Comparison of ENCODE assay signal across 17 mouse cellular contexts in genomic region chr3:127728851-127729512, GRCm38 (mm10). TPM values are rescaled to one million over a fixed set of nuclear protein-coding genes. Genes with fewer than 3 reads are reported as not detected.
DNase-seq lines count a peak whose midpoint lies in the region; ATAC-seq lines count a peak whose summit lies in the region.
"Had no signal": no experiment of that assay in that cellular context is flagged by ENCODE, and none has a peak within 500 bp of the region (broad histone marks: within the 10 kb centered on the region; RNA-seq: fewer than 3 reads in every experiment).

No protein-coding gene starts in this region.

- no peak overlapping the region for H3K4me2 ChIP-seq in midbrain, embryonic 15.5 days
- peak overlapping the region; percentile 33 for H3K4me2 ChIP-seq in hindbrain, embryonic 12.5 days (replicated peaks)
- H3K4me2 ChIP-seq in midbrain, embryonic 14.5 days (ENCODE audit: low read length) = 0 out of 2 replicates have a peak overlapping the region, but pooled peaks have one; percentile 12
- H3K4me2 ChIP-seq: intestine, embryonic 15.5 days; stomach, embryonic 15.5 days had no signal

- H3K9ac ChIP-seq in midbrain, embryonic 15.5 days = no peak overlapping the region
- no peak overlapping the region for H3K9ac ChIP-seq in hindbrain, embryonic 12.5 days
- no peak overlapping the region for H3K9ac ChIP-seq in midbrain, embryonic 14.5 days (replicated peaks; ENCODE audit: low read length)
- H3K9ac ChIP-seq: intestine, embryonic 15.5 days; liver, postnatal 0 days; stomach, embryonic 15.5 days had no signal

- 64% methylated on average over 17 of the region's 17 CpGs for whole genome bisulfite sequencing in midbrain, embryonic 10.5 days
- WGBS in midbrain, embryonic 15.5 days = 42% methylated on average over 17 of the region's 17 CpGs
- 37% methylated on average over 17 of the region's 17 CpGs for WGBS in hindbrain, embryonic 12.5 days
- 28% methylated on average over 17 of the region's 17 CpGs for WGBS in midbrain, embryonic 14.5 days

- ATAC-seq in midbrain, embryonic 15.5 days (replicated peaks) = no peak
- peak; percentile 67 for ATAC-seq in hindbrain, embryonic 12.5 days (ENCODE audit: low FRiP score)
- ATAC-seq in midbrain, embryonic 14.5 days (ENCODE audit: low FRiP score, low TSS enrichment) = no peak
- ATAC-seq: intestine, embryonic 15.5 days; liver, postnatal 0 days had no signal

- no peak for DNase-seq in midbrain, embryonic 10.5 days (ENCODE audit: low spot score)
- no peak for DNase-seq in midbrain, embryonic 14.5 days
- DNase-seq in retina, postnatal 1 day = peak; percentile 98
- DNase-seq in adrenal gland, adult 18-20 months (ENCODE audit: low spot score in 2 of 2) = no peak
- DNase-seq in left cerebral cortex, adult 9 months (ENCODE audit: low spot score in 2 of 2) = no peak
- DNase-seq in left cerebral cortex, postnatal 14 days (ENCODE audit: low spot score in 2 of 2) = no peak
- DNase-seq: cerebellum, adult 8-10 months; gastrocnemius, adult 2 months; liver, postnatal 0 days; spleen, adult 18-20 months; thymus, postnatal 14 days had no signal

- H3K4me1 ChIP-seq in midbrain, embryonic 10.5 days = peaks cover 25% of the 10 kb centered on the region
- H3K4me1 ChIP-seq in midbrain, embryonic 15.5 days = peaks cover 5% of the 10 kb centered on the region; the same call in 1 of the 2 replicates
- H3K4me1 ChIP-seq in hindbrain, embryonic 12.5 days = peaks cover 10% of the 10 kb centered on the region
- peaks cover 8% of the 10 kb centered on the region for H3K4me1 ChIP-seq in midbrain, embryonic 14.5 days (ENCODE audit: control insufficient read depth, insufficient read depth, low read length)
- H3K4me1 ChIP-seq: intestine, embryonic 15.5 days; stomach, embryonic 15.5 days had no signal

- peaks cover 87% of the 10 kb centered on the region for H3K27me3 ChIP-seq in midbrain, embryonic 10.5 days (ENCODE audit: low read depth, poor library complexity, severe bottlenecking)
- H3K27me3 ChIP-seq in midbrain, embryonic 15.5 days (replicated peaks) = peaks cover 12% of the 10 kb centered on the region; the same call in 1 of the 2 replicates
- H3K27me3 ChIP-seq in hindbrain, embryonic 12.5 days = peaks cover 8% of the 10 kb centered on the region
- peaks cover 9% of the 10 kb centered on the region for H3K27me3 ChIP-seq in midbrain, embryonic 14.5 days (ENCODE audit: control insufficient read depth, insufficient read depth, low read length)
- H3K27me3 ChIP-seq: intestine, embryonic 15.5 days; stomach, embryonic 15.5 days had no signal

- no peaks in the 10 kb centered on the region for H3K36me3 ChIP-seq in midbrain, embryonic 10.5 days
- no peaks in the 10 kb centered on the region for H3K36me3 ChIP-seq in midbrain, embryonic 15.5 days (replicated peaks)
- H3K36me3 ChIP-seq in hindbrain, embryonic 12.5 days = no peaks in the 10 kb centered on the region
- no peaks in the 10 kb centered on the region for H3K36me3 ChIP-seq in midbrain, embryonic 14.5 days (ENCODE audit: control insufficient read depth, insufficient read depth, low read length)
- H3K36me3 ChIP-seq: intestine, embryonic 15.5 days; stomach, embryonic 15.5 days had no signal

- intact Hi-C loops in left cerebral cortex, postnatal 14 days (cut with DNase I) = no loop called here

- H3K9me3 ChIP-seq in midbrain, embryonic 10.5 days (replicated peaks) = no peaks in the 10 kb centered on the region
- H3K9me3 ChIP-seq in midbrain, embryonic 15.5 days = no peaks in the 10 kb centered on the region
- H3K9me3 ChIP-seq in hindbrain, embryonic 12.5 days (replicated peaks) = no peaks in the 10 kb centered on the region
- no peaks in the 10 kb centered on the region for H3K9me3 ChIP-seq in midbrain, embryonic 14.5 days (ENCODE audit: control insufficient read depth, low read length)
- H3K9me3 ChIP-seq: intestine, embryonic 15.5 days; stomach, embryonic 15.5 days had no signal

- no peak overlapping the region for H3K4me3 ChIP-seq in midbrain, embryonic 10.5 days
- no peak overlapping the region for H3K4me3 ChIP-seq in midbrain, embryonic 15.5 days
- no peak overlapping the region; the same call in 1 of the 2 replicates for H3K4me3 ChIP-seq in hindbrain, embryonic 12.5 days
- no peak overlapping the region for H3K4me3 ChIP-seq in midbrain, embryonic 14.5 days (replicated peaks; ENCODE audit: low read depth, low read length)
- H3K4me3 ChIP-seq: gastrocnemius, adult 2 months; intestine, embryonic 15.5 days; stomach, embryonic 15.5 days had no signal

- H3K27ac ChIP-seq in midbrain, embryonic 10.5 days (replicated peaks) = peak overlapping the region; percentile 56
- H3K27ac ChIP-seq in midbrain, embryonic 15.5 days = no peak overlapping the region
- H3K27ac ChIP-seq in hindbrain, embryonic 12.5 days = peak overlapping the region; percentile 48
- H3K27ac ChIP-seq in midbrain, embryonic 14.5 days (replicated peaks; ENCODE audit: low read depth, low read length) = no peak overlapping the region
- H3K27ac ChIP-seq: gastrocnemius, adult 2 months; intestine, embryonic 15.5 days; kidney, postnatal 0 days; macrophage; stomach, embryonic 15.5 days had no signal

RNA-seq across cellular contexts. Expression of gene Alpk1, which starts 51.3 kb away (rescaled TPM):
- 0.95 and 0.98 TPM in 2 replicates for polyA plus RNA-seq in midbrain, embryonic 10.5 days (2016; fragmentation: Nextera tagmentation; extraction: Ambion mirVana)
- 0.37 and 0.45 TPM in 2 replicates for polyA plus RNA-seq in midbrain, embryonic 15.5 days (2015; fragmentation: Nextera tagmentation; extraction: Ambion mirVana)
- polyA plus RNA-seq in hindbrain, embryonic 12.5 days (2016; fragmentation: Nextera tagmentation; extraction: Ambion mirVana) = 1.5 and 1.6 TPM in 2 replicates
- polyA plus RNA-seq in midbrain, embryonic 14.5 days (2014; fragmentation: Nextera tagmentation; extraction: Ambion mirVana) = 0.20 and 0.47 TPM in 2 replicates
- 10 to 100 TPM; 10.6 to 13.2 TPM for total RNA-seq in adrenal gland, adult 18-20 months (2021)
- 1 to 10 TPM; 3.9 to 4.9 TPM for total RNA-seq in left cerebral cortex, postnatal 14 days (2021)

Comparison
In these comparisons a context has a peak if more than half of its experiments do, and no peak if none do; other contexts are left out.
1. H3K27ac ChIP-seq: peak in midbrain, embryonic 10.5 days (single experiment) and hindbrain, embryonic 12.5 days (single experiment); none in midbrain, embryonic 15.5 days (single experiment) and midbrain, embryonic 14.5 days (single experiment).